Mouse (Mus musculus) R1 (cell line): ENCODE results near the gene Creld2.
"Not testable (repeated sequence)": the region's sequence is repeated elsewhere in the genome, so short reads cannot be mapped to it uniquely, and the experiment has no call there.

Source experiments
- DNase-seq: peaks from one replicate; pipeline ENCODE4 v3.0.0-alpha.2; 2018; ENCODE audit warnings: low read depth, low spot score

The Creld2 gene

GRCm38 (mm10) chr15:88819026-88819905 lies at the start of gene Creld2, which contains the start of gene Alg12:
Gene Creld2 (plus strand): TSS chr15:88819646.
Gene Alg12 (minus strand): TSS chr15:88819318.
- peak; percentile 100 for DNase-seq

- DNase-seq = not testable (repeated sequence)
Observed at GRCm38 (mm10) chr15:88774630-88775029, 44.8 kb upstream of the Creld2 start.

DNA sequence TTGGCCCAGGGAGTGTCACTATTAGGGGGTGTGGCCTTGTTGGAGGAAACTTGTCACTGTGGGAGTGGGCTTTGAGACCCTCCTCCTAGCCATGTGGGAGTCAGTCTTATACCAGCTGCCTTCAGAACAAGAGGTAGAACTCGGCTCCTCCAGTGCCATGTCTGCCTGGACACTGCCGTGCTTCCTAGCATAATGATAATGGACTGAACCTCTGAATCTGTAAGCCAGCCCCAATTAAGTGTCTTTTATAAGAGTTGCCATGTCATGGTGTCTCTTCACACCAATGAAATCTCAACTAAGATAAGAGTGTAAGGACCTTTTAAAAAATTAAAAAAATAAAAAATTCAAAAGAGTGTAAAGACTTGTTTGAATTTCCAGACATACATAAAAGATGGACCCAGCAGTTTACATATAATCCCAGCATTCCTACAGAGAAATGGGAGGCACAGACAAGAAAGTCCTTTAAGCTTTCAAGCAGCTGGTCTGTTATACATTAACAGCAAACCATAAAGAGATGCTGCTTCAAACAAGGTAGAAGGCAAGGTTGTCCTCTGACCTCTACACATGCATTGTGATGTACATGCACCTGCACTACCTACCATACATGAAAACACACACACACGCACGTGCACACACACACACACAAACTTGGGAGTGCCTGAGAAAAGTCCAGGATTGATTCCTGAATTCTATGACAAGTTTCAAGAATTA lies 27.2 kb upstream of the Creld2 start:
- no peak for DNase-seq

DNA sequence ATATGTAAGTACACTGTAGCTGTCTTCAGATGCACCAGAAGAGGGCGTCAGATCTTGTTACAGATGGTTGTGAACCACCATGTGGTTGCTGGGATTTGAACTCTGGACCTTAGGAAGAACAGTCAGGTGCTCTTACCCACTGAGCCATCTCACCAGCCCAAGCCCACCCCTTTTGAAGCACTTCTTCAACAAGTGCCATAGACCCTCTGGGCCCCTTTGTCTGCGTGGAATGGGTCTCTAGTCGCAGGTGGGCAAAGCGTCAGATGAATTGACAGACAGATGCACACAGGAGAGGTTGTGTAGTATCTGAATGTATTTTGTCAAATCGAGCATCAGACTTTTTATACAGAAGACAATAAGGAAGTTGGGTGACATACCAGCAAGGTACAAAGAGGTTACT lies 24.7 kb upstream of the Creld2 start:
- DNase-seq = peak; percentile 52

DNA sequence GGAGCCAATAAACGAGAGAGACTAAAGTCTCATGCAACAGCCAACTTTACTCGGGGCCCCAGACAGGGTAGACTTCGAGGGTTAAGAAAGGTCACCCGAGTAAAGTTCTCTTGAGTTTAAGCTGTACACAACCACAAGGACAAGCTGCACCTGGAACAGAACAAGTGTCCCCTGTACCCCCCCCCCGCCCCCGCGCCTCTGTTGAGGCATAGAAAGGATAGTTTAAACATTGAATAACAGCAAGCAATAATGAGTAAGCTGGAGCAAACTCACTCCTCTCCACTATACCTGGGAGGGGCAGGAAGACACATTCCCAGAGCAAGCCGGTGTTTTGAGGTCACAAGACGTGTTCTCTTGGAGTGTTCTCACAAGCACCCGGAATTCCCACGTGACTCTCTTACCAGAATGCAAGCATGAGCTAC lies 19.5 kb upstream of the Creld2 start:
- DNase-seq = peak; percentile 46

DNA sequence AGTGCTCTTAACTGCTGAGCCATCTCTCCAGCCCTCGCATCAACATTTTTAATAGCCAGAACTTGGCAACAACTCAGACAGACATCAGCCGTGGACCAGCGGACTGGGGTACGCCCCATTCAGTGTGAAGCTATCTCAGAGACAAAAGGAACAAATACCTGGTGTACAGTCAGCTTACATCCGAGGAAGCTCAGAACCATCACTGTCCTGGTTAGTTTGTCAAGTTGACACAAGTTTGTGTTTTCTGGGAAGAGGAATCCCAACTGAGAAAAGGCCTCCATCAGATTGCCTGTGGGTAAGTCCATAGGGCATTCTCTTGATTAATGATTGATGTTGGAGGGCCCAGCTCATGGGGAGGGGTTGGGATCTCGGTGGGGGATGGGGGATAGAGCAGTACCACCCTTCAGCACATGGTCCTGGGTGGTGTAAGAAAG lies 18.5 kb upstream of the Creld2 start:
- DNase-seq = no peak

DNA sequence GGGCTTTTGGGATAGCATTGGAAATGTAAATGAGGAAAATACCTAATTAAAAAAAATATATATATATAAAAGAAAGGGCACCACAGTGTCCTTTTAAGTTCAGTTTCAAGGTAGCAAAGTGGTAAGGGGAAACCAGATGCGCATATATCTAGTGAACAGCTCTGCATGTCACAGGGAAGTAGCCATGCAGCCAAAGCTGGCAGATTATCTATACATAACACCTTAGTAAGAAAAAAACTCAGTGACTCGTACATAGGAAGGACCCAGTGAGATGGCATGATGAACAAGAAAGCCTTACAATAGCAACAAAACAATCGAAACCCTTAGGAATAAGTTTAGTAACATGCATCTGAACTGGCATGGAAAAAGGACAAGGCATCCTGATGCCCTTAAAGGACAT lies 17.5 kb upstream of the Creld2 start:
- no peak for DNase-seq

- DNase-seq = peak; percentile 71
Observed at GRCm38 (mm10) chr15:88802348-88802747, 17.1 kb upstream of the Creld2 start.

DNA sequence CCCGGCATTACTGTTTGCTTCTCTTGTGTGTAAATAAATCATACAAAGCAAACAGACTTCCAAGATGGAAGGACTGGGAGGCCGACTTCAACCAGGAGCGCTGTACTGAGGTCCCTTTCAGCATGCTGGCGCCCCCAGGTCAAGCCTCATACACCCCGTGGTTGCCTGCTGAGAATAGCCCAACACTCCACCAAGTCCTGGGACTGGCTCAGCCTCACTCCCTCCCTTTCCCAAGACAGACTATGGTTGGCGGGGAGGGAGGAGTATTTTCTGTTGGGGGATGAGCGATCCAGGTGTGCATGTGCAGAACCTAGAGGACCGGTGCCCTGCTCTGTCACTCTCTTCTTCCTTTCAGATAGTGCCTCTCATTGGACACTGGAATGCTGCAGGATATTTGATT lies 11.3 kb upstream of the Creld2 start:
- no peak for DNase-seq

DNA sequence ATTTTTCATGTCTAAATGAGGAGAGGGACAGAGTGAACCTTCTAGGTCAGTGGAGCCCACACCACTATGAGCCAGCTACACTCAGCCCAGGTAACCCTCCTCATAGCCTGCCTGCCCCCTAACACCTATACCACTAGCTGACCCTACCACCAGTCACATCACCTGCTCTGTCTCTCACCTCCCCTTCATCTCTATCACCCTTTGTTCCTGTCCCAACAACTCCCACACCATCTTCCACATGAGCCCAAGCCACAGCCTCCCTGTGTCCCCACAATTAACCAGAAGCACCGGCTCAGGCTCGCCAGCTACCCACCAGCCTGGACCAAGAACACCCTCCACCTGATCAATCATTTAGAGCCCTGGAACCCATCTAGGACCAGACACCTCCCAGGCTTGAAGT lies 9.1 kb upstream of the Creld2 start:
- DNase-seq = no peak

DNA sequence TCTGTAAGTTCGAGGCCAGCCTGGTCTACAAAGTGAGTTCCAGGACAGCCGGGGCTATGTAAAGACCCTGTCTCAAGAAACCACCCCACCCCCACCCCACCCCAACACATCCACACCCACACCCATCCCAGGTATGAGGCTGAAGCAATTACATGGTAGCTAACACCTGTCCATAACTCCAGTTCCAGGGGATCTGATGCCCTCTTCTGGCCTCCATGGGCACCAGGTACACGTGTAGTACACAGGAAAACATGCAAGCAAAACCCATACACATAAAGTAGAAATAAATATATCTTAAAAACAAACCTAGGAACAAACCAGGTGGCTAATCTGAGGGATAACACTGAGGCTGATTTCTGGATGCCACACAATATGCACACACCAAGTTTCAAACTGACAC lies 6.2 kb upstream of the Creld2 start:
- DNase-seq = no peak

- not testable (repeated sequence) for DNase-seq
Observed at GRCm38 (mm10) chr15:88813873-88814272, 5.6 kb upstream of the Creld2 start.

- DNase-seq = peak; percentile 57
Observed at GRCm38 (mm10) chr15:88814411-88815047, 4.9 kb upstream of the Creld2 start.

- DNase-seq = no peak
Observed at GRCm38 (mm10) chr15:88815196-88815700, 4.2 kb upstream of the Creld2 start.

DNA sequence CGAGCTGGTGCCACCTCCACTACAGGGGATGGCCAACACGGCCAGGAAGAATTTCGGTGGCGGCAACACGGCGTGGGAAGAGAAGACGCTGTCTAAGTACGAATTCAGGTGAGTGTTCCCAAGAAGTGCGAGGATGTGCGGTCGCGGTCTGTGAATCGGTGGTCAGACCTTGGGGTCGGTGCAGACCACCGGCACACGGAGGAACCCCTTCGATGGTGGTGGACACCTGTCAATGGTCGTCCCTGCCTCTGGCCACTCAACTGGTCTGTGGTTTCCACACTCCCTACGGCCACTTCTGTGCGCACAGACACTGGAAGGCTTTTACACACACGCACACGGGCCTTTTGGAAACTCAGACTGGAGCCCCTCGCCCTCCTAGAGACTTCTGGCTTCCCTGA lies 459 bp downstream of the Creld2 start:
- peak; percentile 27 for DNase-seq

GRCm38 (mm10) chr15:88821403-88821802 lies 2.0 kb downstream of the Creld2 start:
- no peak for DNase-seq

GRCm38 (mm10) chr15:88822513-88822912 lies 3.1 kb downstream of the Creld2 start:
- DNase-seq = no peak

GRCm38 (mm10) chr15:88823376-88823775 lies 3.9 kb downstream of the Creld2 start:
- DNase-seq = no peak

- peak; percentile 38 for DNase-seq
Observed at GRCm38 (mm10) chr15:88827466-88827865, 8.0 kb downstream of the Creld2 start.

DNA sequence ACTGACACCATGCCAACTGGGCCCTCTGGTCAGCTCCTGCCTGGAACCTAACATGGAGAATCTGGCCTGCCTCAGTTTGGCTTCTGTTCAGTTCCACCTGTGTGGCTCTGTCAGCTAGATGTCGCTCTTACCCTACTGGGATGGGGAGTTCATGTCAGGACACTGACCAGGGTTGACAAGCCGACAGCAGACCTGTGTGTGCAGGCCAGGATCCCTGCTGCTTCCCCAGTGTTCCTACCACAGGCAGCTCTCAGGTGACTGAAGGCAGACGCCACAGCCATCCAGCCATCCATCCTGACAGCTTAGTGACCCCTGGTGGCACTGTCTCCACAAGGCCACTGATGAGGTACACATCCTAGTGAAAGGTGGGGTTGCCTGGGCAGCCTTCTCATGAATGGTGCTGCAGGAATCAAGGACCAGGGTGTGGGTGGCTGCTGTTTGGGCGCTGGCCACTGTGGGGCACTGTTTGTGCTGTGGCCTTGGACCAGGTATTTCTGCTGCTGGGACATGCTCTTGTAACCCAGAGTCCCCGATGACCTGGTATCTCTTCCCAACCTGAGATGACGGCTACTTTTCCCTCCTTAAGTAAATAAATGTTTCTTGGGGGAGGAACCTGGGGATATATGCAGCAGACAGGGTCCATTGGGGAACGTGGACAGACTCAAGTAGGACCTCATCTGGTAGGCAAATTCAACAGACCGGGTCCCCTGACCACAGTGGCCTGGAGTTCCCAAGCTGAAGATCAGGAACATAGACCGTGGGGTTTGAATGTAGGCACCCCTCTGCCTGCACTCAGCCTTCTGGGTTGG lies 8.7 kb downstream of the Creld2 start:
- peak; percentile 86 for DNase-seq
